Mouse (Mus musculus): Measurements from ENCODE around the gene Sox30. TPM values are rescaled to one million over a fixed set of nuclear protein-coding genes. Genes with fewer than 3 reads are reported as not detected.

Sox30 gene
- not detected in 2 replicates for total RNA-seq (2015; ENCODE audit: low replicate concordance)
- not detected in 2 replicates for total RNA-seq (2017; ENCODE audit: low replicate concordance)

- ATAC-seq (replicated peaks; ENCODE audit: low FRiP score, poor library complexity, severe bottlenecking): no peak
Measured at GRCm38 (mm10) chr11:45979946-45980892, at the start of gene Sox30. TSS of gene Sox30 (plus strand) at chr11:45980310.

- no peak for ATAC-seq (replicated peaks; ENCODE audit: low FRiP score, poor library complexity, severe bottlenecking)
Measured at GRCm38 (mm10) chr11:45932771-45933170, 47.3 kb upstream of the Sox30 start.

GRCm38 (mm10) chr11:45937478-45937877 is 42.6 kb upstream of the Sox30 start:
- ATAC-seq (replicated peaks; ENCODE audit: low FRiP score, poor library complexity, severe bottlenecking): no peak

GRCm38 (mm10) chr11:45938917-45939316 is 41.2 kb upstream of the Sox30 start:
- no peak for ATAC-seq (replicated peaks; ENCODE audit: low FRiP score, poor library complexity, severe bottlenecking)

GRCm38 (mm10) chr11:45942281-45942680 is 37.8 kb upstream of the Sox30 start:
- ATAC-seq (replicated peaks; ENCODE audit: low FRiP score, poor library complexity, severe bottlenecking): no peak

GRCm38 (mm10) chr11:45943108-45943705 is 36.9 kb upstream of the Sox30 start:
- ATAC-seq (replicated peaks; ENCODE audit: low FRiP score, poor library complexity, severe bottlenecking): no peak

GRCm38 (mm10) chr11:45943891-45944642 is 36.0 kb upstream of the Sox30 start:
- ATAC-seq (replicated peaks; ENCODE audit: low FRiP score, poor library complexity, severe bottlenecking): 0 out of 2 replicates have a peak, but pooled peaks have one; percentile 20

GRCm38 (mm10) chr11:45944643-45945156 is 35.4 kb upstream of the Sox30 start, which contains the start of gene Lsm11:
TSS of gene Lsm11 (minus strand) at chr11:45944935.
- peak; percentile 92 for ATAC-seq (replicated peaks; ENCODE audit: low FRiP score, poor library complexity, severe bottlenecking)

GRCm38 (mm10) chr11:45946796-45947195 is 33.3 kb upstream of the Sox30 start:
- no peak for ATAC-seq (replicated peaks; ENCODE audit: low FRiP score, poor library complexity, severe bottlenecking)

GRCm38 (mm10) chr11:45947491-45947890 is 32.6 kb upstream of the Sox30 start:
- ATAC-seq (replicated peaks; ENCODE audit: low FRiP score, poor library complexity, severe bottlenecking): no peak

- ATAC-seq (replicated peaks; ENCODE audit: low FRiP score, poor library complexity, severe bottlenecking): peak; percentile 97
Measured at GRCm38 (mm10) chr11:45955127-45955627, 24.9 kb upstream of the Sox30 start, which contains the start of gene Thg1l. TSS of gene Thg1l (minus strand) at chr11:45955494.

GRCm38 (mm10) chr11:45959598-45959997 is 20.5 kb upstream of the Sox30 start:
- ATAC-seq (replicated peaks; ENCODE audit: low FRiP score, poor library complexity, severe bottlenecking): no peak

- ATAC-seq (replicated peaks; ENCODE audit: low FRiP score, poor library complexity, severe bottlenecking): no peak
Measured at GRCm38 (mm10) chr11:45960003-45960402, 20.1 kb upstream of the Sox30 start.

- no peak for ATAC-seq (replicated peaks; ENCODE audit: low FRiP score, poor library complexity, severe bottlenecking)
Measured at GRCm38 (mm10) chr11:45966896-45967295, 13.2 kb upstream of the Sox30 start.

GRCm38 (mm10) chr11:45968466-45968865 is 11.6 kb upstream of the Sox30 start:
- no peak for ATAC-seq (replicated peaks; ENCODE audit: low FRiP score, poor library complexity, severe bottlenecking)

GRCm38 (mm10) chr11:45973635-45974034 is 6.5 kb upstream of the Sox30 start:
- ATAC-seq (replicated peaks; ENCODE audit: low FRiP score, poor library complexity, severe bottlenecking): no peak

- no peak for ATAC-seq (replicated peaks; ENCODE audit: low FRiP score, poor library complexity, severe bottlenecking)
Measured at GRCm38 (mm10) chr11:45974466-45974865, 5.6 kb upstream of the Sox30 start.

- ATAC-seq (replicated peaks; ENCODE audit: low FRiP score, poor library complexity, severe bottlenecking): no peak
Measured at GRCm38 (mm10) chr11:45976061-45976460, 4.0 kb upstream of the Sox30 start.

GRCm38 (mm10) chr11:45980893-45981253 is 763 bp downstream of the Sox30 start:
- ATAC-seq (replicated peaks; ENCODE audit: low FRiP score, poor library complexity, severe bottlenecking): no peak

GRCm38 (mm10) chr11:45991604-45992003 is 11.5 kb downstream of the Sox30 start:
- no peak for ATAC-seq (replicated peaks; ENCODE audit: low FRiP score, poor library complexity, severe bottlenecking)
